Mouse (Mus musculus) urinary bladder, postnatal 10 days (tissue): ENCODE data around the gene Crb1.
"Not testable (repeated sequence)": the region's sequence is repeated elsewhere in the genome, so short reads cannot be mapped to it uniquely, and the experiment has no call there.

Source experiments
- DNase-seq: peaks from one replicate; pipeline ENCODE4 v3.0.0; 2022; ENCODE audit warnings: low spot score

The Crb1 gene

DNA sequence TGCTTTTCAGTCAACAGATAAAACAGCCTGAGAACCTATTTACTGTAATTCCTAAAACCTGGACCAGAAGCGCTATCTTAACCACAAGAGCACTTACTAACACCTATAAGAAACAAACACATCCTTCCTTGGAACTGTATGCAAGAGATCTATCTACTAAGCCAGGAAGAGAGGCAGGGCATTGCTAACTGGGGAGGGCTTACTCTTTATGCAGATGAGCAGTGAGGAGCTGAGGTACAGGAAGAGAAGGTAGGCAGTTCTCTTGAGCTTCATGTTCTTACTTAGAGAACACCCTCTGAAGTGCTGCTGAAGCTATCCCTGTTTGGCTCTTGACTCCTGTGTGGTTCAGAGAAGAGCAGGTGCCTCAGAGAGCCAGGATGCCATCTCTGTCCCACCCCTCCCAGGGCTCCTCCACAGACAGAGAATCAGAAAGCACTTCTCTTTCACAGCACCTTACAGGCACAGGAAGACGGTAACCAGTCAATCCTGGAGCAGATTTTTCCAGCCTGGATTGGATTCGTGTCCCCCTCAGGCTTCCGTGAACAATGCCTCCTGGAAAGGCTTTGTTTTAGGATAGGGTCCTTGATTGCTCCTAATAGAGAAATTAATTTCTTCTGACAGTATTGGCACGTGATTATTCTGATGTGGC lies at the start of gene Crb1:
Gene Crb1, minus strand, starts transcription at position 463 of the 649 bp plus-strand sequence.
- no peak for DNase-seq

- no peak for DNase-seq
Measured at GRCm38 (mm10) chr1:139425006-139425405, 48.1 kb upstream of the Crb1 start.

- no peak for DNase-seq
Measured at GRCm38 (mm10) chr1:139423931-139424330, 47.0 kb upstream of the Crb1 start.

DNA sequence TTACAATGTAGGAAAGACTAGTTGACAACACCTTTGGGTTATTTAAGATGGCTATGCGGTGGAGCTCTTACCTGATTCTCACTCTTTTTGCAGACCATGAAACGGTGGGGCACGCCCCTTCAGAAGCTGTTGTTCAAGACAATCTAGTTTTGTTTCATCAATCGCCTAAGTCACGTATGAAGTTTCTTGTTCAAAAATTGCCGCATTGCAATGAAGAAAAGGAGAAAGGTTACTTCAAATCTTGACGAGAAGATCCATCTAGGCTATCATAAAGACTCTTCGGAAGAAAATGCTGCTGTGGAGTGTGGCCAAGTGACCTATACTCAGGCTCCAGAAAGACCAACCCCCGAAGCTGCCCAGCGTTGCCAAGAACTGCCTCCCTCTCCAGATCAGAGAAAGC lies 46.0 kb upstream of the Crb1 start:
- no peak for DNase-seq

DNA sequence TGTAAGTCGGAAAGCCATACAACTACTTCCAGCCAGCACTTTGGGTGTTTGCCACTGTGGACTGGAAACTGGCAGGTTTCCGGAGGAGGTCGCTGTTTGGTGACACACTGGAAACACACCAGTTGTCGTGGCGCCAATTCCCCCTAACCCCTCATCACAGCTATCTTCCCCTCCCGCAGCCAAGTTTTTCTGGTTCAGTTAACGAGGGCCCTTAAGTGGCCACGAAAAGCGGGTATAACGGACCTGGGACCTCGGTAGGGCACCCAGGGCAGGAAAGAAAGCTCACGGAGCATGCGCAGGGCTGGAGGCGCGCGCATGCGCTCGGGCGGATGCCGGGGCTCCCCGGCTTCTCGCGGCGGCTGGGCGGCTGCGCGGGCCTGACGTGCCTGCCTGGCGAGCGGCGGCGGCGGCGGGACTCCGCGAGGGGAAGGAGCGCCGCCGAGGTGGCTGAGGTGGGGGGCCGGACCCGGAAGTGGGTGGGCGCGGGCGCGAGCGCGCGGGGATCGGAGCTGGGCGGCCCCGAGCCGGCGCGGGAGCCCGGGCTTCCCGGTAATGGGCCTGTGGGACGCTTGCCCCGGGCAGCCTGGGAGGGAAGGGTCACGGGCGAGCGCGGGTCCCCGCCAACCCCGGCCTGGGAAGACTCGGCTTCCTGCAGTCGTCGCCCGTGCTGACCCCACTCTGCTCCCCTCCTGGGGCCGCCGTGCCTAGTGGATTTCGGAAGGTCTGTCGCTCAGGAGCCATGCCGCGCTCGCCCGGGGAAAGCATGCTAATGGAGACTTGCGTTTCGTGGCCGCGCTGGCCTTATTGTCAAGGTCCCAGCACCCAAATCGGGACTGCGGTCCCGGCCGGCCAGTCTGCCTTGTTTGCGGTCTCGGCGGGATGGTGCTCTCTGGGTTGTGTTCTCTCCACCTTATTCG lies 45.2 kb upstream of the Crb1 start, which contains the start of gene Zbtb41:
Gene Zbtb41, plus strand, starts transcription at position 414 of the 917 bp plus-strand sequence.
- peak; percentile 39 for DNase-seq

DNA sequence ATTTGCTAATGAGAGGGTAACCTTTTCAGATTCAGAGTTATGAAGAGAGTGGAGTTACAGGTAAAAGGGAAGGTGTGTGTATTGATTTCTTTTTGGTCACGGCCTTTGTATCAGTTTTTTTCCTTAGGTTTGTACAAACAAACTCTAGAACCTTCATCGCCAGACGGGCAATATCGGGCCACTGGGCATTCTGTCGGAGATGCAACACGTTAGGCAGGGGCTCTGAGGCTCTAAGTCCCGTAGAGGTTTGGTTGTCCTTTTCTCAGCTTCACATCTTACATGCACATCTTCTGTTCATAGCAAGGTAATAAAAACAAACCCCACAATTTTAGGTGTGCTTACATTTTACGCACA lies 44.6 kb upstream of the Crb1 start:
- DNase-seq, result no peak

DNA sequence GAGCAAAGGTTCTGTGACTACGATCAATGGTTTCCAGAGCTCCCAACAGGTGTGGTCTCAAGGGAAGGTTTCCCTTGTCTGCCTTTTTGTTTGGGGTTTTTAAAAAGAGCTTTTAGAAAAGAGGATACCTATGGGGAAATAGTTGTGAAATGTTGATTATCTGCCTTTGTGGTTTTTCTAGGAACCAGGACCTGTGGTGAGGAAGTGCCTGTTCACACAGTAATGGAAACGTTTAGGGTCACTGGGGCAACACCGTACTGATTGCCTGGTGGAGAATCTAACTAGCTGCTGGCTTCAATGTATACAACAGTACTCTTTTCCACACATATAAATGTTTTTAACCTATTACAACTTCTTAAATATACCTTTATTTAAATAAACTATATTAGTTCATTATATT lies 36.6 kb upstream of the Crb1 start:
- no peak for DNase-seq

DNA sequence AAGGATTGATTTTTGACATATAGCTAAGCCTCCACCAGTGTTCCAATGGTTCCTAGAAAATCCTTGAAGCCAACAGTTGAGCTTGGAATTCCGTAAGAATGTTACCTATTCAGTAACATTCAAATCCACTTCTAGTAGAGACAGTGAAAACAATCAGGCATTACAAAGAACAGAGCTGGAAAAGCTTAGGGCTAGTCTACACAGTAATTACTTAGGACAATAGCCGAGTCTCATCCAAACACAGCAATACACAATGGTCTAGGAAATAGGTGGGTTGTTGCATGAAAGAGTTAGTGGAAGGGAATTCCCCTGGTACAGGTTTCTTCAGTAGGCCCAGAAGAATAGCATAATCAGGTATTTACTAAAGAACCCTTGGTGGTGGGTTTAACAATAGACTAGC lies 35.5 kb upstream of the Crb1 start:
- not testable (repeated sequence) for DNase-seq

GRCm38 (mm10) chr1:139407701-139408100 lies 30.8 kb upstream of the Crb1 start:
- DNase-seq, result no peak

DNA sequence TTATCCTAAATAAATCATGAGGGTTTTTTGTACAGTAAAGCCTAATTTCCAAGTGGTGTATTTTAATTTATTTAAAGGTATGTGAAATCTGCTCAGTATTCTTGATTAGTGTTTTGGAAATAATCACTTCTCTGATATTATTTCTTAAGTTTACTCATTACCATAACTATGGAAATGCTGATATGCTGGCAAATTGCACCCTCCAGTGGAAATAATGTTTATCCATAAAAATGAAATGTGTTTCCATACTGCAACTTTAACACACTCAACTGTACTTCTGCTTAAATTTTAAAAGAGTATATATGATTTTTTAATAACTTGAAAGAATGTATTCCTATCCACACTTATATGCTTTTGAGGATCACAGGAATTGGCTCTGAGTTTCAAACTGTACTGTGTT lies 28.9 kb upstream of the Crb1 start:
- no peak for DNase-seq

DNA sequence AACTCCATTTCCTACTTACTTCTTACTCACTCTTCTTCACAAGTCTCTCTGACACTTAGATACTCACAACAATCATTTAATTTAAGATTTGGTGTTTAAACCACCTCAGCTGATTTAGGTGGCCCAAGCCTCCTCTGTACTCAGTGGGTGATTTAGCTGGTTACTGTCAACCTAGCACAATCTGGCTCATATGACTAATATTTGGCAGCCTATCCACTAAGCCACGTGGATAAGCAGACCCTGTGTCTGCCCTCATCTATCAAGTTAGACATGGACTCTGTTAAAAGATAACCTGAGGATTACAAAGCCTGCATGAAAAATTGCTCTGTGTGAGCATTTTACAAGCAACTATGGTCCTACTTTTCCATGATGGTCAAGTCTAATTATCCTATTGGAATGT lies 19.7 kb upstream of the Crb1 start:
- DNase-seq, result no peak

DNA sequence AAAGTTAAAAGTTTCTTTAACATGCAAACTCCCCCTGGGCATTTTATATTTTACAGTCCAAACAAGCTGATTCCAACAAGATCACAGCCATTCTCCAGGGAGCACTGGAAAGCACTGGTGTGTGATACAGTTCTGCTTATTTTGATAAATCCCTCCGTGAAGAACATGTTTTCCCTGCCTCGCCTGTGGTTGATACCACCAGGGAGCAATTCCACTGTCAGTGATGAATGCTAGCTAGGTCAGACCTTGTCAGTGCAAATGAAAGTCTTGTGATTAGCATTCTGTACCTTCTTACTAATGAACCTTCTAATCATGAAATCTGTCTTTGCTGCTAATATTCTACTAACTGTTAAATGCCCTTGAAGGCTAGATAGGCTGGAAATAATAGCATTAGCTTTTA lies 14.8 kb upstream of the Crb1 start:
- no peak for DNase-seq

- no peak for DNase-seq
Measured at GRCm38 (mm10) chr1:139379621-139379984, 2.7 kb upstream of the Crb1 start.

GRCm38 (mm10) chr1:139378861-139379620 lies 2.1 kb upstream of the Crb1 start:
- DNase-seq, result no peak

DNA sequence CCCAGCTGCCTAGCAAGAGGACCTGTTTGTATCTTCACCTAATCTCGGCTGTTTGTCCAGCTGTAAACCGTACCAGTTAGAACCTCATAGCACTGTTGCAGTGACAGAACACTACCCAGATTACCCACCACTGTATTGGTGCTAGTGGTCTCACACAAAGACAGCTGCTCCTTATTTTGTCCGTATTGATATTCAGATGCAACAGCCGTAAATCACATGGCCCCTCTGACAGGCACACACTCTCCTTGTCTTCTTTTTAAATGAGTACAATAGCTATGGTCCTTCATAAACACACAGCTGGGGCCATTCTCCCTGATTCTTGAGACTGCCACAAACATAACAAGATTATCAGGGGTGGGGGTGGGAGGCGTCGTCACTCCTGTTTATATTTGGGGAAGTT lies 1.0 kb downstream of the Crb1 start:
- DNase-seq, result no peak

- DNase-seq, result no peak
Measured at GRCm38 (mm10) chr1:139371341-139371740, 5.6 kb downstream of the Crb1 start.

DNA sequence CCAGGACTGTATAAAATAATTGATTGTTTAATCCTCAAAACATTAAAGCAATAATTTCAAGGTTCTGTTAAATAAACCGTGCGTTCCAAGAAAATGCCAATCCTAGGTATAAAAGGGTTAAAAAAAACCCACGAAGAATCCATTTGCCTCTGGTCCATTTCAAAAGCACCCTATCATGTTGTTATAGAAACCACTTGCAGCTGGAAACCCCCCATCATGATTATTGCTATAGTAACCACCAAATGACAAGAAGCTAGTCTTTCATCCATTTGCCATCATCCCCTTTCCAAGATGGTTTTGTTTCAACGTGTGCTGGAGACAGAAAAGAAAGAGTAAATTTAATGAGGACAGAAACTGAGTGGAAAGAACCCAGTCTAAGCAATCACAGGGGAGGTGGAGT lies 28.3 kb downstream of the Crb1 start:
- no peak for DNase-seq

GRCm38 (mm10) chr1:139346602-139347371 lies 30.1 kb downstream of the Crb1 start:
- DNase-seq, result no peak

- no peak for DNase-seq
Measured at GRCm38 (mm10) chr1:139346030-139346601, 30.8 kb downstream of the Crb1 start.

- no peak for DNase-seq
Measured at GRCm38 (mm10) chr1:139340178-139340859, 36.6 kb downstream of the Crb1 start.

DNA sequence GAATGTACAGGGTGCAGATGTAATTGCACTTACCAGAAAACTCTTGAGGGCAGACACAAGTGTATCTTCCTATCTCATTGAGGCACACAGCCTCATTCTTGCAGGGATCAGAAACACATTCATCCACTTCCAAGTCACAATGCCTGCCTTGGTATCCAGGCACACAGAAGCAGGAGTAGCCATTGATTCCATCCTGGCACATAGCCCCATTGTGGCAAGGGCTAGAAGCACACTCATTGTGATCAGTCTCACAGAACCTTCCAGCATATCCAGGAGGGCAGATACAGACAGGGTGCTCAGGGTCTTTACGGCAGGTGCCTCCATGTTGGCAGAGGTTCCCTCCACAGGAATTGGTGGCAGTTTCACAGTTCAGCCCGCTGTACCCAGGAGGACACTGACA lies 39.9 kb downstream of the Crb1 start:
- no peak for DNase-seq
